Mouse (Mus musculus) right cerebral cortex, adult 18-20 months (tissue): ENCODE measurements around the gene Pkn1.

Experiments used
- DNase-seq: peaks from one replicate; pipeline ENCODE4 v3.0.0; 2022; ENCODE audit warnings: mixed read lengths

Gene Pkn1

DNA sequence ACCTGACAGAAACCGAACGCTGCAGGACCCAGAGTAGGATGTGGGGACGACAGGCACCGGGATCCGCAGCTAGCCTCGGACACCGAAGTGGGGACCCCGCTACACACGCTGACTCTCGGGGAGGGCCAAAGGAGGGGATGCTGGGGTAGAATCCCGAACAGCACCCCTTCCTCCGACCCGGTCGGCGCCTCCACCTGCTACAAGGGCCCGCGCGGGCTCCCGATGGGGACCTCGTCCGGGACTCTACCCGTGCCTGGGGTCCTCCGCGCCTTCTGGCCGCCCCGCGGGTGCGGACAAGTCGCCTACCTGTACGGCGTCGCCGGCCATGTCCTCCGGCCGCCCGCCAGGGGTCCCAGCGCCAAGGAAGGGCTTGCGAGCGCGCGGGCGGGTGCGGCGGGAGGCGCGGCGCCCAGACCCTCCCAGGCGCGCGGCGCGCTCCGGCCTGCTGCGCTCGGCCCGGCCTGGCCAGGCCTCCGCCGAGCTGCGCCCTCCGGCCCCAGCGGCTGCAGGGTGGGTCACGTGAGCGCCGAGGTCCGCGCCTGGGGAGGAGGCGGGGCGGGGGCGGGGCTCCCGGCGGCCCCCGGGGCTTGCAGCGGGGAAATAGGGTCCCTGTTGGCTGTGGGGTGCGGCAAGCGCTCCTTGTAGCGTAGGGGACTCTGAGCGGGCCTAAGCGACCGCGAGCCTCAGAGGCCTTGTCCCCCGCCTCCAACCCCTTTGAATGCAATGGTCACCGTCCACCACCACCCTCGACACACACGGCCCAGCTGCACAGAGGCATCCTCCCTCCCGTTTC is at the start of gene Pkn1:
Pkn1 (minus strand) TSS at position 519 of the 793 bp plus-strand sequence.
- peak; percentile 66 for DNase-seq

GRCm38 (mm10) chr8:83748708-83749107 is 49.7 kb upstream of the Pkn1 start:
- DNase-seq = no peak

- peak; percentile 59 for DNase-seq
These were observed 48.8 kb upstream of the Pkn1 start for GRCm38 (mm10) chr8:83747661-83748346.

DNA sequence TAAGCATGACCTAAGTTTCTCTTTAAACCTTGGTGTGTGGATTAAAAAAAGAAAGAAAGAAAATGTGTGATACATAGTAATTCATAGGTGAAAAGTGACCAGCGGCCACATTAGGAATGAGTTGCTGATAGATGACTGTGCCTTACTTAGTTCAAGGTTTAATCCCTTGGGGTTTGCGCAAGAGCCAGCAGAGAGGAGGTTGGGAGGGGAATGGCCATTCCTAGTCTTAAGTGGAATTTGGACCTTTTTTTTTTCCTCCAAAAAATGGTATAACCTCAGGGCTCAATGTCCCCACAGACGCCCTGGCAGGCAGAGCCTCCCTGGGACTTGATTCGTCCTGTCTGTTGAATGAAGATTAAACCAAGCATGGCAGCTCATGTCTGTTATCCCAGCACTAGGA is 45.1 kb upstream of the Pkn1 start:
- no peak for DNase-seq

DNA sequence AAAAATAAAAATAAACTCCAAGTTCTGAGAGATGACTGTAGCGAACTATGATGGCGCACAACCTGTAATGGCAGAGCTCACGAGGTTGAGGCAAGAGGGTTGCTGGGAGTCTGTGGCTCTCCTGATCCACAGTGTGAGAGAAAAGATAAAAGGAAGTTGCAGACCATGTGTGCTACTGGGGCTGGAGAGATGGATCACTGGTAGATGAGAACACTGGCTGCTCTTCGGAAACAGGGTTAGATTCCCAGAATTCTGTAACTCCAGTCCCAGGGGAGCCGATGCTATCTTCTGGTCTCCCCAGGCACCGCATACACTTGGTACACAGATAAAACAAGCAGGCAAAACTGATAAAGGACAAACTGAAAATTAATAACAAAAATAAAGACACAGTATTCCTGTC is 44.0 kb upstream of the Pkn1 start:
- DNase-seq = no peak

DNA sequence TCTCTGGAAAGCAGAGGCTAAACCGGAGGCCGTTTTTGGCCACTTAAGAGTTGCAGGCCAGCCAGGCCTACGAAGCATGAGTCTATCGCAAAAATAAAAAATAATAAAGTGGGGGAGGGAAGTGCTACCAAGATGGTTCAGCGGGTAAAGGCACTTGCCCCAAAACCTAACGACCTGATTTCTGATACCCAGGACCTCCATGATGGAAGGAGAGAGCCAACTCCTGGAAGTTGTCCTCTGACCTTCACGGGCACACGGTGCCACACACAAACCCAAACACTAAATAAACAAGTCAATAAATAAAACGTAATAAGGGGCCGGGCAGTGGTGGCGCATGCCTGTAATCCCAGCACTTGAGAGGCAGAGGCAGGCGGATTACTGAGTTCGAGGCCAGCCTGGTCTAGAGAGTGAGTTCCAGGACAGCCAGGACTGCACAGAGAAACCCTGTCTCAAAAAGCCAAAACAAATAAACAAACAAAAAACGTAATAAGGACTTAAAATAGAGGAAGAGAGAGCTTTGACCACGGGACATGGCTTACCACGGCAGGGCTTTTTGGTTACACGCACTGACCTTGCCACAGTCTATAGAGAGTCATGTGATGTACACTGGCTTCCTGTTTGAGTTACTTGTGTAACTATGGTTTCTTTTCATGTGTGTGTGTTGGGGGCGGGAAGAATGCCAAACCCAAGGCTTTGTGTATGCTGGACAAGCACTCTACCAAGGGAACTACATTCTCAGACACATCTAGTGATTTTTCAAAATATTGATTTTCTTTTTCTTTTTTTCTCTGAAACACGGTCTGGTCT is 43.1 kb upstream of the Pkn1 start:
- DNase-seq = no peak

DNA sequence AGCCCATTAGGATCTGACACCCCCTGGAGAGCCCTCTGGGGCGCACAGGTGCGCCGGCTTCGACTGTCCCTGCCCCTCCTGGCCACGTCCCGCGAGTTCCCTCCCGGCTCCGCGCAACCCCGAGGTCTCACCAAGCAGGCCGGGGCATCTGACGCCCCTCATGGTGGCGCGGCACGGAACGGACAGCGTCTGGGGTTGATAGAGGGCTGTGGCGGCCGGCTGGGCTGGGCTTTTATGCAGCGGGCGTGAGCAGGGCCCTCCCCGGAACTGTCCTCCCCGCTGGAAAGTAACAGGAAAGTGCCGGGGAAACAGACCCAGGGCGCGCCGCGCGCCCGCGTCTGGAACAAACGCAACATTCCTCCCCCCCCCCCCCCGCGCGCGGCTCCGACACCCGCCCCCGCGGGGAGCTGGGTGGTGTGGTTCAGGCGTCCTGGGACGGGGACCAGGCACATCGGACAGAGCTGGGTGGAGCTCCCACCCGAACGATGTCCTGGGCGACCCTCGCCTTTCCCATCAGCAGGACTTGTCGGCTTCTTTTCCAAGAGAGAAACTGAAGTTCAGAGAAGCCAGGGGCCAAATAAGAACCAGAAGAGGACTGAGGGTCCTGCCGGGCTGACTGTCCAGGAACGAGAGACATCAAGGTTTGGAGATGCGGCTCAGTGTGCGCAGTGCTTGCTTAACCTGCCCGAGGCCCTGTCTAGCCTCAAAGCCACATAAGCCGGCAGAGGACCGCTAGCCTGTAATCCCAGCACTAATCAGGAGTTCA is 42.2 kb upstream of the Pkn1 start, which contains the start of gene Adgre5:
Adgre5 (minus strand) TSS at position 351 of the 766 bp plus-strand sequence.
- DNase-seq = no peak

GRCm38 (mm10) chr8:83740586-83740975 is 41.6 kb upstream of the Pkn1 start:
- DNase-seq = no peak

GRCm38 (mm10) chr8:83739711-83740468 is 40.9 kb upstream of the Pkn1 start:
- no peak for DNase-seq

GRCm38 (mm10) chr8:83738949-83739710 is 40.2 kb upstream of the Pkn1 start:
- DNase-seq = no peak

GRCm38 (mm10) chr8:83737852-83738562 is 39.0 kb upstream of the Pkn1 start:
- no peak for DNase-seq

- DNase-seq = no peak
These were observed 38.4 kb upstream of the Pkn1 start for GRCm38 (mm10) chr8:83737346-83737745.

DNA sequence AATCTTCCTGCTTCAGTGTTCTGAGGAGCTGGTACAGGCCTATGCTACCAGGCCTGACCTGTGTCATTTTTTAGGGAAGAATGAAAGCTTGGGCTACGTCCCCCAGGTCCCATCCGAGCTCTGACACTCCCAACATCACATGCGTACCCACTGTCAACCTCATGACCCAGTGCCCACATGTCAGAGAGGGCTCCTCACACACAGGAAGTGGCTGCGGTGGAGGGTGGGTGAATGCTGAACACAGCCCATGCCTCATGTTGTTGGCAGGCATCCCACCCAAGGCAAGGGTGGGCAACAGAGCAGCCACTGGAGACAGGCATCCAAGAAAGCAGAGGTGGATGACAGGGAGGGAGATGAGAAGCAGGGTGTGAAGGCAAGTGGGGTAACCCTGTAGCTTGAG is 37.7 kb upstream of the Pkn1 start:
- DNase-seq = no peak

- DNase-seq = no peak
These were observed 33.9 kb upstream of the Pkn1 start for GRCm38 (mm10) chr8:83732919-83733318.

GRCm38 (mm10) chr8:83731906-83732305 is 32.9 kb upstream of the Pkn1 start:
- DNase-seq = no peak

DNA sequence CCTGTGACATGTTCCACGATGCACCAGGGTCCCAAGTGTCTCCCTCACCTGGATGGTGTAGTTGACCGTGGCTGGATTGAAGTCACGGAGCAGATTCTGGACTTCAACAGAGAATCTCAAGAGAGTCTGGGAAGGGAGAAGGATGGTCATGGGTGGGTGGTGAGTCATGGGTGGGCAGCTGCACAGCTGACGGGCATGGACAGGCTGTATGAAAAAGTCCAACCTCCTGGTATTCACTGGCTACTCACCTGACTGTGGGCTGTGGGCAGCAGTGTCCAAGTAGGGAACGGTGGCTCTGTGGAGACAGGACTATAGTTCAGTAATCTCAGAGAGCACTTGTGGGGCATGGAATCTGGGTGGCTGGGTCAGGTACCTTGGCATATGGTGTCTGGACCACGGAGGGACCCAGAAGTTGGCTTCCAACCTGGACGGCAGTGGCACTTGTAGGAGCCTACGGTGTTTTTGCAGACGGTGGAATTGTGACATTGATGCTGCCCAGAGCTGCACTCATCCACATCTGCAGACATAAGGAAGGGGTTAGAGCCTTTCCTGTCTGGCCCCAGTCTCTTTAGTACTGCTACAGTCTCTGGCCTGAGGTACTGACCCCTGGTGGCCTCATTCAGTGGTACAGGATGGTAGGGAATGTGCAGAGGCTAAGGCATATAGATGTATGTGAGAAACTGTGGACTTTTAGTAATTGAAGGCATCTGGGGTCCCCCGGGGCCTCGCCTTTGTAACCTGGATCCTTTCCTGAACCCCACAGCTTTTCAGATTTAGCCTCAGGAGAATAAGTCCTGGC is 30.2 kb upstream of the Pkn1 start:
- DNase-seq = no peak

DNA sequence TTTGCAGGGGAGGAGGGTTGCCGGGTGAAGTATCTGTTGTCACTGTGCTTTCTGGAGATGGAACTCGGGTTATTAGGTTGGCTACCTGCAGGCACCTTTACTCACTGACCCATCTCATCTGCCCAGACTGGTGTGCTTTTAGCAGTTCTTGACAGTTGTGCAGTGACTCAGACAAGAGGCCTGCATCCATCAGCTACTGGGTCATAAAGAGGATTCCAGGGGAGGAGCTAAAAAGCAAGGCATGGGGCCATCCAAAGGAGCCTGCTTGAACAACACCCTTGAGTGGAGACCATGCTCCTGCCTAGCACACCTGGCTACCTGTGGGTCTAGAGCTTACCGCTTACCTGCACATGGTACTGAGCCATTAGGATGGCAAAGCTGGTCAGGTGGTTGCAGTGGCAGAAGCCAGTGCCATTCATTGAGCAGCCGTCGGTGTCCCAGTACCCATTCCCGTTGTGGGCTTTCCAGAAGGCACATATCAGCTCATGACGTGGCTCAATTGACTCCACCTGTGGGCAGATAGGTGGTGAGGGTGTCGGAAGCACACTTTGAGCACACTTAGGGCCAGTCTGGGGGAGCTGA is 26.6 kb upstream of the Pkn1 start:
- DNase-seq = no peak

DNA sequence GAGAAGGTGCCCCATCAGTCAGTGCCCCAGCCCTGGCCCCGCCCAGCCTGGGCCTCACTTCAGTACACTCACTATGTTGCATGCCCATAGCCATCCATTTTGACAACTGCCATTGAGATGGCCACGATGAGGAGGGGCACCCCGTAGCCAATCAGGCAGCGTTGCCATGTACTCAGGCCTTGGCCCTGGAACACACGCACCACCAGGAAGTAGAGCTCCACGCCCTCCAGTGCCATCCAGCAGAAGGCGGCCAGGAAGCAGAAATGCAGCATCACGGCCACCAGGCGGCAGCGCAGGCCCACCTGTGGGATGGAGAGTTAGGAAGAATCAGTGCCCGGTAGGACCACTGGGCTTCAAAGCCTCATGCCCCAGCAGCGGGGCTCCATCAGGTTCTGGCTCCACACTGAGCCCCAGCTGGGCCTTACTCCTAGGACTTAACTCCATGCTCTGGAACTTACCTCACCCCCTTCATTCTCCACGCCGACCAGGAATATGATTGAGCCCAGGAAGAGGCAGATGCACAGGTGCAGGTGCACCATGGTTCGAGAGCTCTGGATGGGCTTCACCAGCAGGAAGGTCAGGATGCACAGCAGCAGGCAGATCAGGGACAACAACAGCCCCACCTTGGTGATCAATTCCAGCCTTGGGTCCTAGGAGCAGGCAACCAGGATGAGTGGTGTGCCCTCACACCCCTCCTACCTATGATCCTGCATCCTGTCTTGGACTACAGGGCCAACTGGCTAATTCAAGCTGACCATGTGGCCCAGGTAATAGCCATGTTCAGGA is 25.9 kb upstream of the Pkn1 start:
- peak; percentile 81 for DNase-seq
